Mouse (Mus musculus): ENCODE data around the gene Rpl10. TPM values are rescaled to one million over a fixed set of nuclear protein-coding genes. Genes with fewer than 3 reads are reported as not detected.

Rpl10 gene
- polyA plus RNA-seq, 1 experiment from 2014 or later = 527 TPM

DNA sequence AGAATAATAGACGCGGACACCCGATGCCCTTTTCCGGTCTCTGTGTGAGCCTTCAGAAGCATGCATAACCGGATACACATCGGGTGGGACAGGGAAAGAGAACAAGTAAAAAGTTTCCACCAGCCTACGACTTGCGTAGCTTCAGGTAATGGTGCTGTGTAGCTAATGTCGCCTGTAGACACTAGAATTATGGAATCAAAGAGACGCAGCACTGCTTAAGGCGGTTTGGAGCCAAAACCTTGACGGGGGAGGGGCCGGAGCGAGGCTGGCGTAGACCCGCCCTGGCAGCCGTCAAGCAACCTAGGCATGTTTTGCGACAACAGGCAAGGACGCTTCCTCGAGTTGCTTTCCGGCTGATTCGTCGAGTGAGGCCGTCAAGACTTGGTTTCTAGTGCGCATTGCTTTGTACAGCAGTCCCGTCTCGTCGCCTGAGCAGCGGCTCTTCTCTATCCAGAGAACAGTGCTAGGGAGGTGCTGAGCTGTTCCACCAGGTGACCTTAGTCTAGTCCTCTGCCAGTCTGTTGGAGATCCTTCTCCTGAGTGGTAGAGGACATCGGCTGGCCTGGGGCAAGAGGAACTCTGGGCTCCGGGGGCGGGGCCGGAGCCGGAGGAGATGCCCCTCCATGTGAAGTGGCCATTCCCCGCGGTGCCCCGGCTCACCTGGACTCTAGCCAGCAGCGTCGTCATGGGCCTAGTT lies 11.9 kb downstream of the Rpl10 start:
- Histone ChIP-seq H3K9ac (peak overlapping the region; percentile 69), H3K27me3 (replicated peaks) (no peaks in the 10 kb centered on the region), H3K9me3 (no peaks in the 10 kb centered on the region), H3K4me3 (peak overlapping the region; percentile 57), H3K27ac (no peak overlapping the region), H3K4me1 (0 out of 2 replicates have a peak, but pooled peaks cover 7% of the 10 kb centered on the region), H3K36me3 (no peaks in the 10 kb centered on the region), H3K4me2 (replicated peaks) (peak overlapping the region; percentile 70)
- 24% methylated on average over 39 of the region's 39 CpGs for WGBS
- ATAC-seq (ENCODE audit: low FRiP score, low read depth) = peak; percentile 85

GRCm38 (mm10) chrX:74283092-74283437 lies 12.5 kb downstream of the Rpl10 start:
- Histone ChIP-seq H3K4me3 (peak overlapping the region; percentile 57), H3K9ac (peak overlapping the region; percentile 69), H3K36me3 (no peaks in the 10 kb centered on the region), H3K4me2 (replicated peaks) (peak overlapping the region; percentile 70), H3K27me3 (replicated peaks) (no peaks in the 10 kb centered on the region), H3K27ac (no peak overlapping the region), H3K9me3 (no peaks in the 10 kb centered on the region), H3K4me1 (0 out of 2 replicates have a peak, but pooled peaks cover 7% of the 10 kb centered on the region)
- ATAC-seq (ENCODE audit: low FRiP score, low read depth) = no peak; the same call in 1 of the 2 replicates
- 43% methylated on average over 5 of the region's 5 CpGs for whole genome bisulfite sequencing

- Histone ChIP-seq H3K4me2 (replicated peaks) (no peak overlapping the region), H3K9ac (no peak overlapping the region), H3K4me3 (no peak overlapping the region), H3K27me3 (replicated peaks) (no peaks in the 10 kb centered on the region), H3K4me1 (no peaks in the 10 kb centered on the region), H3K9me3 (no peaks in the 10 kb centered on the region), H3K27ac (no peak overlapping the region), H3K36me3 (peaks cover 8% of the 10 kb centered on the region; the same call in 1 of the 2 replicates)
- ATAC-seq (ENCODE audit: low FRiP score, low read depth) = no peak
- WGBS = 77% methylated on average over 4 of the region's 4 CpGs
These were observed 22.8 kb downstream of the Rpl10 start for GRCm38 (mm10) chrX:74293431-74293830.

GRCm38 (mm10) chrX:74296538-74297448 lies 26.2 kb downstream of the Rpl10 start, which contains the start of gene Atp6ap1:
Atp6ap1 (plus strand) TSS chrX:74297097.
- peaks cover 18% of the 10 kb centered on the region for H3K36me3 ChIP-seq
- H3K4me2 ChIP-seq (replicated peaks) = peak within 1 kb of the TSS; percentile 67
- H3K4me1 ChIP-seq = no peaks in the 10 kb centered on the region
- WGBS = 18% methylated on average over 37 of the region's 37 CpGs
- no peaks in the 10 kb centered on the region for H3K9me3 ChIP-seq
- H3K4me3 ChIP-seq = peak within 1 kb of the TSS; percentile 63
- peak; percentile 97 for ATAC-seq (ENCODE audit: low FRiP score, low read depth)
- no peaks in the 10 kb centered on the region for H3K27me3 ChIP-seq (replicated peaks)
- peak within 1 kb of the TSS; percentile 75 for H3K9ac ChIP-seq
- no peak within 1 kb of the TSS for H3K27ac ChIP-seq

DNA sequence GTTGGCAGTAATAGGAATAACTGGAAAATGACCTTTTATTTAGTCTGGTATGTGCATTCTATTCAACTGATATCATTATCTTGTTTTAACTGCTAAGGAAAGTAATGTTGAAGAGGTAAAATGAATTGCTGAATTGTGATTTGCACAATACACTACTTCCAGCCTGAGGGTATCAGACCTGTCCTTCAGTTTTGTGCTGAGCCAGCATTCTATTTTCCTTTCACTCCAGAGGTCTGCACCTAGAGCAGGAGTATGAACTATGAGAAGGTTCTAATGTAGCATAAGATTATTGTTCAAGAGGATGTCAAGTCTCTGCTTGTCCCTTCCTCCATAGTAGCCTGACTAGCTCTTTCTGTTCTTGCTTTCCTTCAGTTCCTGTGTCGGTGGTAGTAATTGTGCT lies 27.7 kb downstream of the Rpl10 start:
- H3K27ac ChIP-seq = no peak overlapping the region
- no peak overlapping the region for H3K4me3 ChIP-seq
- no peak overlapping the region for H3K9ac ChIP-seq
- no peaks in the 10 kb centered on the region for H3K9me3 ChIP-seq
- no peak for ATAC-seq (ENCODE audit: low FRiP score, low read depth)
- WGBS = 100% methylated on average over 1 of the region's 1 CpGs
- peaks cover 24% of the 10 kb centered on the region for H3K36me3 ChIP-seq
- no peak overlapping the region for H3K4me2 ChIP-seq (replicated peaks)
- no peaks in the 10 kb centered on the region for H3K4me1 ChIP-seq
- H3K27me3 ChIP-seq (replicated peaks) = no peaks in the 10 kb centered on the region

- no peak overlapping the region for H3K4me3 ChIP-seq
- H3K27me3 ChIP-seq (replicated peaks) = no peaks in the 10 kb centered on the region
- H3K4me1 ChIP-seq = no peaks in the 10 kb centered on the region
- peaks cover 29% of the 10 kb centered on the region for H3K36me3 ChIP-seq
- H3K9me3 ChIP-seq = no peaks in the 10 kb centered on the region
- H3K4me2 ChIP-seq (replicated peaks) = no peak overlapping the region
- no peak for ATAC-seq (ENCODE audit: low FRiP score, low read depth)
- WGBS = 85% methylated on average over 3 of the region's 3 CpGs
- no peak overlapping the region for H3K9ac ChIP-seq
- no peak overlapping the region for H3K27ac ChIP-seq
These were observed 29.1 kb downstream of the Rpl10 start for GRCm38 (mm10) chrX:74299721-74300120.

GRCm38 (mm10) chrX:74304867-74305700 lies 34.5 kb downstream of the Rpl10 start, which contains the start of gene Gdi1:
Gdi1 (plus strand) TSS chrX:74304998.
- peak within 1 kb of the TSS; percentile 64 for H3K27ac ChIP-seq
- peaks cover 47% of the 10 kb centered on the region for H3K36me3 ChIP-seq
- peak within 1 kb of the TSS; percentile 58 for H3K4me3 ChIP-seq
- peak within 1 kb of the TSS; percentile 75 for H3K4me2 ChIP-seq (replicated peaks)
- peaks cover 8% of the 10 kb centered on the region for H3K4me1 ChIP-seq
- peak; percentile 82 for ATAC-seq (ENCODE audit: low FRiP score, low read depth)
- H3K9me3 ChIP-seq = no peaks in the 10 kb centered on the region
- H3K27me3 ChIP-seq (replicated peaks) = no peaks in the 10 kb centered on the region
- peak within 1 kb of the TSS; percentile 73 for H3K9ac ChIP-seq
- WGBS = 15% methylated on average over 41 of the region's 41 CpGs

- peak within 1 kb of the TSS; percentile 52 for H3K4me3 ChIP-seq
- H3K36me3 ChIP-seq = peaks cover 21% of the 10 kb centered on the region
- peaks cover 3% of the 10 kb centered on the region; the same call in 1 of the 2 replicates for H3K4me1 ChIP-seq
- peak; percentile 96 for ATAC-seq (ENCODE audit: low FRiP score, low read depth)
- H3K9ac ChIP-seq = peak within 1 kb of the TSS; percentile 77
- H3K27me3 ChIP-seq (replicated peaks) = no peaks in the 10 kb centered on the region
- H3K4me2 ChIP-seq (replicated peaks) = peak within 1 kb of the TSS; percentile 71
- no peaks in the 10 kb centered on the region for H3K9me3 ChIP-seq
- whole genome bisulfite sequencing = 21% methylated on average over 59 of the region's 59 CpGs
- H3K27ac ChIP-seq = peak within 1 kb of the TSS; percentile 53
These were observed 42.2 kb downstream of the Rpl10 start, which contains the start of gene Fam50a for GRCm38 (mm10) chrX:74312540-74313464. Fam50a (plus strand) TSS chrX:74313033.

Small RNAs within 50 kb of the gene (microRNA-seq; reads per million reads assigned to microRNA genes)
- not detected for gene Mir7091
- gene Mir7092 = not detected

Other genes with a start within 250 kb of the Rpl10 start
- gene Irak1, start 246.9 kb upstream of the Rpl10 start, polyA plus RNA-seq (2016; fragmentation: Nextera tagmentation; extraction: Ambion mirVana) = 48.2 and 51.2 TPM in 2 replicates
- not detected in 2 replicates for gene Opn1mw, start 143.3 kb upstream of the Rpl10 start, polyA plus RNA-seq (2016; fragmentation: Nextera tagmentation; extraction: Ambion mirVana)
- 14.4 and 14.5 TPM in 2 replicates for gene Mecp2, start 135.4 kb upstream of the Rpl10 start, polyA plus RNA-seq (2016; fragmentation: Nextera tagmentation; extraction: Ambion mirVana)
- gene Tex28, start 103.0 kb upstream of the Rpl10 start, polyA plus RNA-seq (2016; fragmentation: Nextera tagmentation; extraction: Ambion mirVana) = not detected in 2 replicates
- gene Tktl1, start 93.6 kb upstream of the Rpl10 start, polyA plus RNA-seq (2016; fragmentation: Nextera tagmentation; extraction: Ambion mirVana) = 0.10 TPM in 1 of 2 replicates, not detected in the other
- gene Flna, start 21.0 kb upstream of the Rpl10 start, polyA plus RNA-seq (2016; fragmentation: Nextera tagmentation; extraction: Ambion mirVana) = 158 and 170 TPM in 2 replicates
- 16.5 and 18.2 TPM in 2 replicates for gene Emd, start 16.1 kb upstream of the Rpl10 start, polyA plus RNA-seq (2016; fragmentation: Nextera tagmentation; extraction: Ambion mirVana)
- gene Taz, start 11.1 kb downstream of the Rpl10 start, polyA plus RNA-seq (2016; fragmentation: Nextera tagmentation; extraction: Ambion mirVana) = 86.7 and 93.3 TPM in 2 replicates
- gene Dnase1l1, start 11.5 kb downstream of the Rpl10 start, polyA plus RNA-seq (2016; fragmentation: Nextera tagmentation; extraction: Ambion mirVana) = 3.9 and 5.7 TPM in 2 replicates
- gene Atp6ap1, start 26.3 kb downstream of the Rpl10 start, polyA plus RNA-seq (2016; fragmentation: Nextera tagmentation; extraction: Ambion mirVana) = 151 and 161 TPM in 2 replicates
- 706 and 748 TPM in 2 replicates for gene Gdi1, start 34.2 kb downstream of the Rpl10 start, polyA plus RNA-seq (2016; fragmentation: Nextera tagmentation; extraction: Ambion mirVana)
- 54.5 and 64.5 TPM in 2 replicates for gene Fam50a, start 42.2 kb downstream of the Rpl10 start, polyA plus RNA-seq (2016; fragmentation: Nextera tagmentation; extraction: Ambion mirVana)
- gene Plxna3, start 58.3 kb downstream of the Rpl10 start, polyA plus RNA-seq (2016; fragmentation: Nextera tagmentation; extraction: Ambion mirVana) = 47.0 and 54.6 TPM in 2 replicates
- 83.2 and 89.6 TPM in 2 replicates for gene Lage3, start 82.8 kb downstream of the Rpl10 start, polyA plus RNA-seq (2016; fragmentation: Nextera tagmentation; extraction: Ambion mirVana)
- 61.1 and 63.7 TPM in 2 replicates for gene Ubl4a, start 102.4 kb downstream of the Rpl10 start, polyA plus RNA-seq (2016; fragmentation: Nextera tagmentation; extraction: Ambion mirVana)
- 8.3 and 8.4 TPM in 2 replicates for gene Slc10a3, start 102.5 kb downstream of the Rpl10 start, polyA plus RNA-seq (2016; fragmentation: Nextera tagmentation; extraction: Ambion mirVana)
- 27.3 and 31.5 TPM in 2 replicates for gene Fam3a, start 122.5 kb downstream of the Rpl10 start, polyA plus RNA-seq (2016; fragmentation: Nextera tagmentation; extraction: Ambion mirVana)
- gene Ikbkg, start 122.5 kb downstream of the Rpl10 start, polyA plus RNA-seq (2016; fragmentation: Nextera tagmentation; extraction: Ambion mirVana) = 19.9 and 21.2 TPM in 2 replicates
- 47.6 and 57.4 TPM in 2 replicates for gene G6pdx, start 158.4 kb downstream of the Rpl10 start, polyA plus RNA-seq (2016; fragmentation: Nextera tagmentation; extraction: Ambion mirVana)
- gene Gm6880, start 210.6 kb downstream of the Rpl10 start, polyA plus RNA-seq (2016; fragmentation: Nextera tagmentation; extraction: Ambion mirVana) = not detected in 2 replicates

Measured in neural tube, embryonic 12.5 days (tissue).